11 mouse cellular contexts compared by ENCODE assay signal in genomic region chr14:34612222-34612621, GRCm38 (mm10). TPM values are rescaled to one million over a fixed set of nuclear protein-coding genes. Genes with fewer than 3 reads are reported as not detected.
A peak's percentile ranks its signal among the peaks of the same experiment; 100 is the strongest.
DNase-seq lines count a peak whose midpoint lies in the region; ATAC-seq and TF ChIP-seq lines count a peak whose summit lies in the region.
"Had no signal": no experiment of that assay in that cellular context is flagged by ENCODE, and none has a peak within 500 bp of the region (broad histone marks: within the 10 kb centered on the region; RNA-seq: fewer than 3 reads in every experiment).

No protein-coding gene starts in this region.

- no peaks in the 10 kb centered on the region for H3K36me3 ChIP-seq in testis, adult 2 months (ENCODE audit: control insufficient read depth, insufficient read depth, low read length)
- no peaks in the 10 kb centered on the region for H3K36me3 ChIP-seq in midbrain, embryonic 16.5 days (ENCODE audit: control insufficient read depth, insufficient read depth, low read length)
- H3K36me3 ChIP-seq: embryonic facial prominence, embryonic 12.5 days; limb, embryonic 10.5 days had no signal

- peak; percentile 31; the same call in 1 of the 2 replicates for TF ChIP-seq CTCF in testis, adult 2 months (IDR thresholded peaks at IDR 0.05; ENCODE audit: control insufficient read depth, insufficient read depth, insufficient replicate concordance, low read depth, low read length)

- H3K4me2 ChIP-seq in midbrain, embryonic 16.5 days (ENCODE audit: low read length) = no peak overlapping the region
- H3K4me2 ChIP-seq: embryonic facial prominence, embryonic 12.5 days; hindbrain, embryonic 14.5 days had no signal

- no peak overlapping the region for H3K4me3 ChIP-seq in testis, adult 2 months (ENCODE audit: control insufficient read depth, low read depth, low read length)
- no peak overlapping the region for H3K4me3 ChIP-seq in midbrain, embryonic 16.5 days (ENCODE audit: low read depth, low read length)
- H3K4me3 ChIP-seq: embryonic facial prominence, embryonic 12.5 days; limb, embryonic 10.5 days had no signal

- H3K9me3 ChIP-seq in midbrain, embryonic 16.5 days (replicated peaks; ENCODE audit: control insufficient read depth, low read length, poor library complexity, severe bottlenecking) = no peaks in the 10 kb centered on the region
- H3K9me3 ChIP-seq: embryonic facial prominence, embryonic 12.5 days; limb, embryonic 10.5 days had no signal

- H3K27ac ChIP-seq in testis, adult 2 months (ENCODE audit: control insufficient read depth, insufficient read depth, low read depth, low read length) = no peak overlapping the region
- H3K27ac ChIP-seq in midbrain, embryonic 16.5 days (ENCODE audit: low read length) = no peak overlapping the region
- H3K27ac ChIP-seq: embryonic facial prominence, embryonic 12.5 days; hindbrain, embryonic 14.5 days; limb, embryonic 10.5 days had no signal

- peak; percentile 15 for DNase-seq in kidney, adult 9 months
- no peak for DNase-seq in kidney, adult 11 months
- no peak for DNase-seq in testis, postnatal 14 days (ENCODE audit: low spot score)
- DNase-seq in c-Kit-negative CD71-positive TER-119-positive erythroid progenitor cells, embryonic 14.5 days (ENCODE audit: low read depth, low spot score) = peak; percentile 34
- DNase-seq in thymus, postnatal 36 days = peak; percentile 33 to 41
- no peak for DNase-seq in frontal cortex, adult 2 months (ENCODE audit: extremely low spot score in 1 of 2, low spot score in 1 of 2)

- WGBS in midbrain, embryonic 16.5 days = 46% methylated on average over 4 of the region's 4 CpGs

- TF ChIP-seq POLR2A in testis, adult 2 months (IDR thresholded peaks at IDR 0.05; ENCODE audit: control insufficient read depth, low read depth, low read length) = no peak

- H3K4me1 ChIP-seq in testis, adult 2 months (ENCODE audit: control insufficient read depth, insufficient read depth, low read length) = peaks cover 4% of the 10 kb centered on the region
- H3K4me1 ChIP-seq in midbrain, embryonic 16.5 days (ENCODE audit: control insufficient read depth, insufficient read depth, low read length) = 0 out of 2 replicates have a peak, but pooled peaks cover 4% of the 10 kb centered on the region

- no peaks in the 10 kb centered on the region for H3K27me3 ChIP-seq in testis, adult 2 months (ENCODE audit: control insufficient read depth, insufficient read depth, low read length)
- peaks cover 12% of the 10 kb centered on the region; the same call in 1 of the 2 replicates for H3K27me3 ChIP-seq in midbrain, embryonic 16.5 days (ENCODE audit: control insufficient read depth, insufficient read depth, low read depth, low read length)

- ATAC-seq in midbrain, embryonic 16.5 days = no peak

- H3K9ac ChIP-seq in midbrain, embryonic 16.5 days (ENCODE audit: low read depth, low read length) = no peak overlapping the region
- H3K9ac ChIP-seq: embryonic facial prominence, embryonic 12.5 days; hindbrain, embryonic 14.5 days had no signal

RNA-seq across cellular contexts. Expression of gene Opn4, which starts 12.3 kb away (rescaled TPM):
- 0.14 and 0.26 TPM in 2 replicates for polyA plus RNA-seq in testis, adult 2 months (2012; rRNA removed)
- 0.04 and 0.10 TPM in 2 replicates for polyA plus RNA-seq in frontal cortex, adult 2 months (2012; rRNA removed)
- polyA plus RNA-seq in midbrain, embryonic 16.5 days (2015; fragmentation: Nextera tagmentation; extraction: Ambion mirVana) = not detected in 2 replicates
- polyA plus RNA-seq: hindbrain, embryonic 14.5 days; limb, embryonic 10.5 days had no signal

RNA-seq across cellular contexts. Expression of gene Ldb3, which starts 23.7 kb away (rescaled TPM):
- polyA plus RNA-seq in testis, adult 2 months (2012; rRNA removed) = 0.54 and 0.99 TPM in 2 replicates
- 4.9 and 5.0 TPM in 2 replicates for polyA plus RNA-seq in frontal cortex, adult 2 months (2012; rRNA removed)
- polyA plus RNA-seq in midbrain, embryonic 16.5 days (2015; fragmentation: Nextera tagmentation; extraction: Ambion mirVana) = 0.71 and 0.99 TPM in 2 replicates

Comparison
In these comparisons a context has a peak if more than half of its experiments do, and no peak if none do; other contexts are left out.
1. DNase-seq: peak in kidney, adult 9 months (single experiment), c-Kit-negative CD71-positive TER-119-positive erythroid progenitor cells, embryonic 14.5 days (single experiment) and thymus, postnatal 36 days (2 of 2); none in kidney, adult 11 months (single experiment), testis, postnatal 14 days (single experiment) and frontal cortex, adult 2 months (0 of 2).